Mouse (Mus musculus) lung, embryonic 14.5 days (tissue): ENCODE measurements around the gene Sox5. TPM values are rescaled to one million over a fixed set of nuclear protein-coding genes. Genes with fewer than 3 reads are reported as not detected.

Experiments
- ATAC-seq: fragments of 200-750 bp; cut with Nextera tagmentation; 2 replicates; pipeline ENCODE4 v1.8.0; 2017; ENCODE audit warnings: mild to moderate bottlenecking, moderate TSS enrichment, moderate library complexity; ENCODE audit not compliant: insufficient read depth
- DNase-seq: peaks from one replicate; pipeline ENCODE4 v3.0.0-alpha.2; 2015
- H3K27ac ChIP-seq: fragments of 300-500 bp; sonication (generic); 2 replicates; pipeline ENCODE4 v1.5.1; 2014; ENCODE audit warnings: low read depth, mild to moderate bottlenecking, moderate library complexity
- H3K27me3 ChIP-seq: fragments of 300-500 bp; sonication (generic); 2 replicates; pipeline ENCODE4 v1.6.1; 2014; ENCODE audit warnings: low read length, control low read depth; ENCODE audit not compliant: insufficient read depth
- H3K36me3 ChIP-seq: fragments of 300-500 bp; sonication (generic); 2 replicates; pipeline ENCODE4 v1.6.1; 2014; ENCODE audit warnings: control low read depth; ENCODE audit not compliant: insufficient read depth
- H3K4me1 ChIP-seq: fragments of 300-500 bp; sonication (generic); 2 replicates; pipeline ENCODE4 v1.6.1; 2014; ENCODE audit warnings: antibody characterized with exemption, control low read depth; ENCODE audit not compliant: insufficient read depth
- H3K4me2 ChIP-seq: fragments of 300-500 bp; sonication (generic); 2 replicates; pipeline ENCODE4 v1.6.1; 2014; ENCODE audit warnings: mild to moderate bottlenecking
- H3K4me3 ChIP-seq: fragments of 300-500 bp; sonication (generic); 2 replicates; pipeline ENCODE4 v1.5.1; 2014; ENCODE audit warnings: low read depth, low read length
- H3K9ac ChIP-seq: fragments of 300-500 bp; sonication (generic); 2 replicates; pipeline ENCODE4 v1.6.1; 2014
- H3K9me3 ChIP-seq: fragments of 300-500 bp; sonication (generic); 2 replicates; pipeline ENCODE4 v1.6.1; 2016; ENCODE audit warnings: low read depth, low read length, control low read depth
- CTCF ChIP-seq: IDR thresholded peaks from 2 replicates; pipeline ENCODE4 v1.5.1; 2016; ENCODE audit warnings: antibody characterized with exemption, low read depth
- WGBS: fragments of 180-500 bp; shearing (Covaris S2); extraction: QIAGEN DNeasy Blood & Tissue Kit; methylation state at CpG from one replicate; pipeline ENCODE4 v1.1.7; 2014; 5-methylcytosine and 5-hydroxymethylcytosine counted together
- polyA plus RNA-seq: library from polyadenylated mRNA; unstranded; fragments of >200 nt; fragmentation: Nextera tagmentation; extraction: Ambion mirVana; gene quantifications from 2 replicates; pipeline ENCODE4 v1.2.1, GENCODE M21; 2014

The Sox5 gene
- polyA plus RNA-seq, 1 experiment from 2014 or later: 21.3 TPM

GRCm38 (mm10) chr6:143845761-143846160, 936.0 kb downstream of the Sox5 start:
- Histone ChIP-seq H3K36me3 (0 out of 2 replicates have a peak, but pooled peaks cover 6% of the 10 kb centered on the region), H3K4me3 (no peak overlapping the region), H3K4me1 (no peaks in the 10 kb centered on the region), H3K9me3 (no peaks in the 10 kb centered on the region), H3K4me2 (no peak overlapping the region), H3K9ac (no peak overlapping the region), H3K27me3 (no peaks in the 10 kb centered on the region), H3K27ac (no peak overlapping the region)
- DNase-seq (peak; percentile 68), ATAC-seq (no peak; the same call in 1 of the 2 replicates)
- TF ChIP-seq CTCF: no peak

GRCm38 (mm10) chr6:143844701-143844970, 937.1 kb downstream of the Sox5 start:
- no peak for ATAC-seq
- 84% methylated on average over 3 of the region's 3 CpGs for WGBS

DNA sequence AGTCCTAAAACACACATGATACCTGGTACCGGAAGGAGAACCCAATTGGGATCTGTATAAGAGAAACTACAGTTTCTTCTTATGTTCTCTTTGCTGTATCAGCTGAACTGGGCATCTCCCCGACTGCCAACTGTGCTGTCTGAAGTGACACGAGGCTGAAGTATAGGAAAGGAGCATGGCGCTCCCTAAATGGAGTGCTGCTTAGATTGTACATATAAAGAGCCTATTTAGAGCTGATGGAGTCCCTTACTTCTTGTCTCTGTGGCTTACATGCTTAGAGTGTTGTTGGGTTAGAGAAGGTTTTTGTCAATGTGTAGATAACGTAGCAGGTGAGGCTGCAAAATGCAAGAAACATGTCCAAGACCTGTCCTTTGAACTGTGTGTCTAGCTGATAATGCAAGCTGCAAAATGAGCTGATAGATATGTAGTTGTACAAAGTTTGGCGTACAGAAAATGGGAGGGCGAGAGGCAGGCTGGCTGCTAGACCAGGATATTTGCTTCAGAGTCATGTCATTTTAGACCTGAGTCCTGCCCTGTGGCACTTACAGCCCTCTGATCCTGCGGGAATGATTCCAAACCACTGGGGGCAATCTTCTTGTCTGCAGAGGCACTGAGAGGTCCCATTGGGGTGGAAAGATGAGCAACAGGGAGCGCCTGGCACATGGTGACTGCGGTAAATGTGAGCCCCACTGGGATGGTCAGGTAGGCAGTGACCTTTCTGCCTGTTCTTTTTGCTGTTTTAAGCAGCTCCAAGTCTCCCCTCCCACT, 937.7 kb downstream of the Sox5 start:
- H3K27ac ChIP-seq: no peak overlapping the region
- H3K4me3 ChIP-seq: no peak overlapping the region
- no peak for TF ChIP-seq CTCF
- no peak overlapping the region for H3K9ac ChIP-seq
- ATAC-seq: no peak
- no peak overlapping the region for H3K4me2 ChIP-seq
- H3K4me1 ChIP-seq: no peaks in the 10 kb centered on the region
- H3K27me3 ChIP-seq: no peaks in the 10 kb centered on the region
- H3K36me3 ChIP-seq: 0 out of 2 replicates have a peak, but pooled peaks cover 6% of the 10 kb centered on the region
- DNase-seq: no peak
- H3K9me3 ChIP-seq: no peaks in the 10 kb centered on the region
- WGBS: 86% methylated on average over 10 of the region's 10 CpGs

More at GRCm38 (mm10) chr6:143844701-143844970, 937.1 kb downstream of the Sox5 start:
- 0 out of 2 replicates have a peak, but pooled peaks cover 6% of the 10 kb centered on the region for H3K36me3 ChIP-seq
- H3K27me3 ChIP-seq: no peaks in the 10 kb centered on the region
- no peaks in the 10 kb centered on the region for H3K4me1 ChIP-seq
- no peak overlapping the region for H3K27ac ChIP-seq
- no peak overlapping the region for H3K9ac ChIP-seq
- no peak overlapping the region for H3K4me3 ChIP-seq
- H3K9me3 ChIP-seq: no peaks in the 10 kb centered on the region
- DNase-seq: no peak
- no peak overlapping the region for H3K4me2 ChIP-seq
- TF ChIP-seq CTCF: no peak

- no peaks in the 10 kb centered on the region for H3K9me3 ChIP-seq
- H3K27ac ChIP-seq: no peak overlapping the region
- H3K4me3 ChIP-seq: no peak overlapping the region
- no peak for TF ChIP-seq CTCF
- DNase-seq: no peak
- ATAC-seq: no peak
- H3K4me2 ChIP-seq: no peak overlapping the region
- no peaks in the 10 kb centered on the region for H3K4me1 ChIP-seq
- H3K9ac ChIP-seq: no peak overlapping the region
- 86% methylated on average over 7 of the region's 7 CpGs for WGBS
- H3K36me3 ChIP-seq: 0 out of 2 replicates have a peak, but pooled peaks cover 6% of the 10 kb centered on the region
- no peaks in the 10 kb centered on the region for H3K27me3 ChIP-seq
Observed at GRCm38 (mm10) chr6:143841954-143842353, 939.8 kb downstream of the Sox5 start.

DNA sequence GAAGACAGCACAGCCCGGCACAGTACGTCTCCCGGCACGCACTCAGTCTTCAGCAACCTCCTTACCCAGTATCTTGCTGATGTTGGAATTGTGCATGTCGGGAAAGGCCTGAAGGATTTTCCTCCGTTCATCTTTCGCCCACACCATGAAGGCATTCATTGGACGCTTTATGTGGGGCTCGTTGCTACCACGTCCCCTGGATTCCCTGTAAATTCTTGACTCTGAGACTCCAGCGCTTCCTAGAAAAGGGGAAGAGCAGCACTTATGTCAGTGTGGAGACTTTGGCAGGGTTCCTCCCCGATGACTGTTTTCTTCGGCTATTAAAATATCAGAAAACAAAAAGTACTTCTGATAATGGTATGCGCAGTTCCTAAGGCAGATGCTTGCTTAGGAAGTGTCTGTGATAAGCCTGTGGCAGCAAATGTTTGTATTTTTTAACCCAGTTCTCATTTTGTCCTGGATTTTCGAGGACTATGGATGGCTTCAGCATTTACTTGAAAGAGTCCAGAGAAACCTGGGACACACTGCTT, 940.6 kb downstream of the Sox5 start:
- H3K36me3 ChIP-seq: 0 out of 2 replicates have a peak, but pooled peaks cover 6% of the 10 kb centered on the region
- no peaks in the 10 kb centered on the region for H3K27me3 ChIP-seq
- TF ChIP-seq CTCF: no peak
- H3K4me3 ChIP-seq: no peak overlapping the region
- H3K9ac ChIP-seq: no peak overlapping the region
- H3K4me1 ChIP-seq: no peaks in the 10 kb centered on the region
- 63% methylated on average over 15 of the region's 15 CpGs for WGBS
- no peaks in the 10 kb centered on the region for H3K9me3 ChIP-seq
- H3K27ac ChIP-seq: no peak overlapping the region
- ATAC-seq (no peak), DNase-seq (peak; percentile 35)
- no peak overlapping the region for H3K4me2 ChIP-seq

DNA sequence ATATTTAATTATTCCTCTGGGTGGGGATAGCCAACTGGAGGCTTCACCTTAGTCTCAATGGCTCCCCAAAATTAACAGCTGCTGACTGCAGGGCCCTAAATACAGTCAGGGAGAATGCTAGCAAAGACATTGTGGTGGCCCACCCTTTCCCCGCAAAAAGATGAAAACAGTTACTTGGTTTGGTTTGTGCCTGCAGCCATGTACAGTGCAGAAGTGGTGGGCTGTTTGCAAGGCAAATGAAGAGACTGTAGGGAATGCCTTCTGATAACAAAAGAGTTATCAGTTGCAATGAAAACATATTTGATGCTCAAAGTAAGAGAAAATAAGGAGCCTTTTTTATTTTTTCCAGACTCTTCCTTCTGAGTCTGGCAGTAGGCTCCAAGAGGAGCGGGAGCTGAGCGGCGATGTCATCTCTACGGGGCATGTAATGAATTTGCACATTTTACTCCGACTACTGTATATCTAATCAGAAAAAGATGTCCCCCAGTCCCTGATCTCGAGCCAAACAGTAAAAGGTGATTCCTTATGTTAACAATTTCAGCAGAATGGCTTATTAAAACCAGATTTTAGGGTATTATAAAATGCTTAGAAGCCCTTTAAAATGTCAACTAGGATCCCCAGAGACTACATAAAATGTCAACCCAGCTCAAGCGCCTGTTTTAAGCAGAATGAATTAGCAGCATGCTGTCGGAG, 943.2 kb downstream of the Sox5 start:
- 0 out of 2 replicates have a peak, but pooled peaks cover 3% of the 10 kb centered on the region for H3K4me1 ChIP-seq
- no peak overlapping the region for H3K4me3 ChIP-seq
- H3K27ac ChIP-seq: no peak overlapping the region
- ATAC-seq (no peak), DNase-seq (no peak)
- no peak overlapping the region for H3K4me2 ChIP-seq
- peaks cover 7% of the 10 kb centered on the region; the same call in 1 of the 2 replicates for H3K36me3 ChIP-seq
- no peaks in the 10 kb centered on the region for H3K27me3 ChIP-seq
- TF ChIP-seq CTCF: no peak
- H3K9me3 ChIP-seq: no peaks in the 10 kb centered on the region
- WGBS: 69% methylated on average over 9 of the region's 9 CpGs
- H3K9ac ChIP-seq: no peak overlapping the region

DNA sequence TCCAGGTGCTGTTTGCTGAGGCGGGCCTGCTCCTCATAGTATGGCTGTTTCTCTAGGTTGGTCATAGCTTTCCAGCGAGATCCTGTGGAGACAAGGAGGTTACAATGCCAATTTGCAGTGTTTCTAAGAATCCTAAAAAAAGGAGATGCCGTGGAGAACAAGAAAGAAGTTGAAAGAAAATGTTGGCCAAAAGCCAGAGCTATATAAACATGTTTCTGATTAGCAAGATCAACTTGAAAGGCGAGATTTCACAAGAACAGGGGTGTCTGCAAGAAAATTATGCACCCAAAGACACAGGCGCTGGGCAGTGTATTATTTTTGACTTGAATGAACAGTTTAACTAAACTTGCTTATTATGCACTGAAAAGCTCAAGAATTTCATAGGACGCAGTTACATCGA, 946.4 kb downstream of the Sox5 start:
- TF ChIP-seq CTCF: no peak
- no peaks in the 10 kb centered on the region for H3K9me3 ChIP-seq
- no peak overlapping the region for H3K4me2 ChIP-seq
- WGBS: 43% methylated on average over 7 of the region's 7 CpGs
- peaks cover 11% of the 10 kb centered on the region; the same call in 1 of the 2 replicates for H3K36me3 ChIP-seq
- no peak for ATAC-seq
- no peak overlapping the region for H3K27ac ChIP-seq
- H3K27me3 ChIP-seq: no peaks in the 10 kb centered on the region
- DNase-seq: peak; percentile 79
- no peak overlapping the region for H3K9ac ChIP-seq
- H3K4me3 ChIP-seq: no peak overlapping the region
- H3K4me1 ChIP-seq: 0 out of 2 replicates have a peak, but pooled peaks cover 3% of the 10 kb centered on the region
